Mouse (Mus musculus): Measurements from ENCODE around the gene Midn. TPM values are rescaled to one million over a fixed set of nuclear protein-coding genes. Genes with fewer than 3 reads are reported as not detected.

The Midn gene
- polyA plus RNA-seq, 1 experiment from 2014 or later, result 18.6 TPM

GRCm38 (mm10) chr10:80133226-80133849, 14.7 kb upstream of the Midn start:
- H3K27ac ChIP-seq, result no peak overlapping the region
- 70% methylated on average over 8 of the region's 8 CpGs for WGBS
- no peak overlapping the region for H3K4me2 ChIP-seq (ENCODE audit: low read length)
- no peak for DNase-seq (ENCODE audit: low spot score)
- no peaks in the 10 kb centered on the region for H3K9me3 ChIP-seq (replicated peaks; ENCODE audit: low read length)
- peaks cover 20% of the 10 kb centered on the region for H3K36me3 ChIP-seq (ENCODE audit: insufficient read depth, low read length)
- TF ChIP-seq CTCF (IDR thresholded peaks at IDR 0.05; ENCODE audit: low read depth), result peak; percentile 25; the same call in 1 of the 2 replicates
- no peak for ATAC-seq (replicated peaks; ENCODE audit: low FRiP score, low read depth)
- H3K9ac ChIP-seq (ENCODE audit: low read depth, low read length), result no peak overlapping the region
- H3K27me3 ChIP-seq (ENCODE audit: insufficient read depth, low read length), result no peaks in the 10 kb centered on the region
- no peak overlapping the region for H3K4me3 ChIP-seq (replicated peaks; ENCODE audit: low read depth, low read length)
- H3K4me1 ChIP-seq (replicated peaks; ENCODE audit: insufficient read depth, low read length), result peaks cover 25% of the 10 kb centered on the region; the same call in 1 of the 2 replicates

- Histone ChIP-seq H3K36me3 (ENCODE audit: insufficient read depth, low read length) (peaks cover 10% of the 10 kb centered on the region), H3K4me2 (ENCODE audit: low read length) (no peak overlapping the region), H3K4me3 (replicated peaks; ENCODE audit: low read depth, low read length) (no peak overlapping the region), H3K9ac (ENCODE audit: low read depth, low read length) (no peak overlapping the region), H3K4me1 (replicated peaks; ENCODE audit: insufficient read depth, low read length) (peaks cover 30% of the 10 kb centered on the region; the same call in 1 of the 2 replicates), H3K9me3 (replicated peaks; ENCODE audit: low read length) (no peaks in the 10 kb centered on the region), H3K27ac (no peak overlapping the region), H3K27me3 (ENCODE audit: insufficient read depth, low read length) (no peaks in the 10 kb centered on the region)
- no peak for DNase-seq (ENCODE audit: low spot score)
- TF ChIP-seq CTCF (IDR thresholded peaks at IDR 0.05; ENCODE audit: low read depth), result no peak
- WGBS, result 76% methylated on average over 9 of the region's 9 CpGs
- ATAC-seq (replicated peaks; ENCODE audit: low FRiP score, low read depth), result no peak
These were observed 13.7 kb upstream of the Midn start for GRCm38 (mm10) chr10:80134421-80134820.

GRCm38 (mm10) chr10:80135161-80135560, 12.9 kb upstream of the Midn start:
- no peak for ATAC-seq (replicated peaks; ENCODE audit: low FRiP score, low read depth)
- TF ChIP-seq CTCF (IDR thresholded peaks at IDR 0.05; ENCODE audit: low read depth), result no peak
- peaks cover 30% of the 10 kb centered on the region; the same call in 1 of the 2 replicates for H3K4me1 ChIP-seq (replicated peaks; ENCODE audit: insufficient read depth, low read length)

GRCm38 (mm10) chr10:80135641-80136040, 12.4 kb upstream of the Midn start:
- H3K9ac ChIP-seq (ENCODE audit: low read depth, low read length), result no peak overlapping the region
- ATAC-seq (replicated peaks; ENCODE audit: low FRiP score, low read depth), result no peak
- no peak for TF ChIP-seq CTCF (IDR thresholded peaks at IDR 0.05; ENCODE audit: low read depth)
- WGBS, result 93% methylated on average over 1 of the region's 1 CpGs
- H3K4me3 ChIP-seq (replicated peaks; ENCODE audit: low read depth, low read length), result no peak overlapping the region
- no peak overlapping the region for H3K27ac ChIP-seq
- DNase-seq (ENCODE audit: low spot score), result no peak
- no peaks in the 10 kb centered on the region for H3K9me3 ChIP-seq (replicated peaks; ENCODE audit: low read length)
- no peaks in the 10 kb centered on the region for H3K27me3 ChIP-seq (ENCODE audit: insufficient read depth, low read length)
- no peaks in the 10 kb centered on the region for H3K36me3 ChIP-seq (ENCODE audit: insufficient read depth, low read length)
- H3K4me1 ChIP-seq (replicated peaks; ENCODE audit: insufficient read depth, low read length), result peaks cover 30% of the 10 kb centered on the region; the same call in 1 of the 2 replicates
- no peak overlapping the region for H3K4me2 ChIP-seq (ENCODE audit: low read length)

More at GRCm38 (mm10) chr10:80135161-80135560, 12.9 kb upstream of the Midn start:
- H3K4me2 ChIP-seq (ENCODE audit: low read length), result no peak overlapping the region
- 83% methylated on average over 10 of the region's 10 CpGs for whole genome bisulfite sequencing
- no peak overlapping the region for H3K9ac ChIP-seq (ENCODE audit: low read depth, low read length)
- H3K27ac ChIP-seq, result no peak overlapping the region
- no peak overlapping the region for H3K4me3 ChIP-seq (replicated peaks; ENCODE audit: low read depth, low read length)
- H3K27me3 ChIP-seq (ENCODE audit: insufficient read depth, low read length), result no peaks in the 10 kb centered on the region
- peaks cover 2% of the 10 kb centered on the region; the same call in 1 of the 2 replicates for H3K36me3 ChIP-seq (ENCODE audit: insufficient read depth, low read length)
- DNase-seq (ENCODE audit: low spot score), result no peak
- no peaks in the 10 kb centered on the region for H3K9me3 ChIP-seq (replicated peaks; ENCODE audit: low read length)

- Histone ChIP-seq H3K4me2 (ENCODE audit: low read length) (peak overlapping the region; percentile 98), H3K27me3 (ENCODE audit: insufficient read depth, low read length) (no peaks in the 10 kb centered on the region)
These were observed 11.7 kb upstream of the Midn start for GRCm38 (mm10) chr10:80136179-80136951.

GRCm38 (mm10) chr10:80136952-80137625, 11.0 kb upstream of the Midn start:
- Histone ChIP-seq H3K9ac (ENCODE audit: low read depth, low read length) (peak overlapping the region; percentile 23; the same call in 1 of the 2 replicates), H3K4me3 (replicated peaks; ENCODE audit: low read depth, low read length) (peak overlapping the region; percentile 69), H3K27me3 (ENCODE audit: insufficient read depth, low read length) (no peaks in the 10 kb centered on the region), H3K27ac (0 out of 2 replicates have a peak overlapping the region, but pooled peaks have one; percentile 25), H3K9me3 (replicated peaks; ENCODE audit: low read length) (no peaks in the 10 kb centered on the region), H3K36me3 (ENCODE audit: insufficient read depth, low read length) (no peaks in the 10 kb centered on the region), H3K4me1 (replicated peaks; ENCODE audit: insufficient read depth, low read length) (peaks cover 23% of the 10 kb centered on the region; the same call in 1 of the 2 replicates), H3K4me2 (ENCODE audit: low read length) (peak overlapping the region; percentile 98)
- WGBS, result 5% methylated on average over 28 of the region's 29 CpGs
- no peak for DNase-seq (ENCODE audit: low spot score)
- no peak for TF ChIP-seq CTCF (IDR thresholded peaks at IDR 0.05; ENCODE audit: low read depth)
- ATAC-seq (replicated peaks; ENCODE audit: low FRiP score, low read depth), result 0 out of 2 replicates have a peak, but pooled peaks have one; percentile 15

More at GRCm38 (mm10) chr10:80136179-80136951, 11.7 kb upstream of the Midn start:
- peak overlapping the region; percentile 69; the same call in 1 of the 2 replicates for H3K4me3 ChIP-seq (replicated peaks; ENCODE audit: low read depth, low read length)
- no peaks in the 10 kb centered on the region for H3K9me3 ChIP-seq (replicated peaks; ENCODE audit: low read length)
- H3K9ac ChIP-seq (ENCODE audit: low read depth, low read length), result no peak overlapping the region
- DNase-seq (ENCODE audit: low spot score) (no peak), ATAC-seq (replicated peaks; ENCODE audit: low FRiP score, low read depth) (no peak)
- WGBS, result 24% methylated on average over 40 of the region's 49 CpGs
- H3K36me3 ChIP-seq (ENCODE audit: insufficient read depth, low read length), result no peaks in the 10 kb centered on the region
- TF ChIP-seq CTCF (IDR thresholded peaks at IDR 0.05; ENCODE audit: low read depth), result no peak
- H3K27ac ChIP-seq, result no peak overlapping the region
- peaks cover 23% of the 10 kb centered on the region; the same call in 1 of the 2 replicates for H3K4me1 ChIP-seq (replicated peaks; ENCODE audit: insufficient read depth, low read length)

Data from kidney, postnatal 0 days (tissue).